Mouse (Mus musculus) spleen, postnatal 36 days (tissue): ENCODE measurements at regions not wholly inside any gene's neighbourhood (a gene's known extent, or its start where the extent isn't known, plus 50 kb on each side); places are given as distances from the start of the nearest gene placed in this dataset.

Source experiments
- DNase-seq, 2 experiments: peaks; one replicate each; pipeline ENCODE4 v3.0.0; 2022; ENCODE audit warnings: low spot score in 2 of 2, mixed read lengths in 1 of 2

DNA sequence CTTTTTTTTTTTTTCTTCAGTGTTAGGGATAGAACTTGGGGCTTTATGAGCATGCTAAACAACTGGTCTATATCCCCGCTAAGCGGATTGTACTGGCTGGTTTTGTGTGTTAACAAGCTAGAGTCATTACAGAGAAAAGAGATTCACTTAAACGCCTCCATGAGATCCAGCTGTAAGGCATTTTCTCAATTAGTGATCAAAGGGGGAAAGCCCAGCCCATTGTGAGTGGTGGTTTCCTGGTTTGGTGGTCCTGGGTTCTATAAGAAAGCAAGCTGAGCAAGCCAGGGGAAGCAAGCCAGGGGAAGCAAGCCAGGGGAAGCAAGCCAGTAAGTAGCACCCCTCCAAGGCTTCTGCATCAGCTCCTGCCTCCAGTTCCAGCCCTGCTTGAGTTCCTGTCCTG is 147.9 kb upstream of the 4931429L15Rik start:
- DNase-seq, result no peak

DNA sequence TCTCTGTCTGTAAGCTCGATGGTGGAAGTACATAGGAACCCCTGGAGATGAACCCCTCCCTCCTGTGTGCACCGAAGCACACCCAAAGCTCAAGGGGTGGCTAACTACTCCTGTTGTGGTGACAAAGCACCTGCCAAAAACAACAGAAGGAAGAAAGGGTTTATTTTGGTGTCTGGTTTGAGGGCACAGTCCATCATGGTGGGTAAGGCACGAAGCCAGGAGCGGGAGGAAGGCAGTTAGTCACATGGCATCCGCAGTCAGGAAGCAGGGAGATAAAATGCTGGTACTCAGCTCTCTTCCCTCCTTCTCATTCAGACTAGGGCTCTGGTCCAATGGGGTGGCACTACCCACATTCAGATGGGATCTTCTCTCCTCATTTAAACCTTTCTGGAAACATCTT is 142.9 kb upstream of the 4931429L15Rik start:
- no peak for DNase-seq

DNA sequence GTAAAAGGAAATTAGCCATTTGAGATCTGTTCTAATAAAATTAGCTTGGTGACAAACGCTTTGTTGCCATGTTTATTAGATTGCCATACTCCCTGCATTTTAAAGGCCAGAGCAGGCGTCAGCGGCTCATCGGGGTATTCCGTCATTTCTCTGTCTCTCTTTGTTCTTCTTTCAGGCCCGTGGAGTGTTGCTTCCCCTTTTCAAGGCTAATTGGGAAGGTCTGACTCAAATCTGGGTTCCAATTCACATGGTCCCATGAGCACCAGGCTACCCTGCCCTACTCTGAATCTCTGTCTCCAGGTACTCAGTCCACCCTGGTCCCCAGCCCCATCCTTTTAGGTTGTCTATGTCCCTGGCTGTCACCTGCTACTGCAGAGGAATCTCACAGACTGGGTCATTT is 138.2 kb upstream of the 4931429L15Rik start:
- DNase-seq, result no peak

DNA sequence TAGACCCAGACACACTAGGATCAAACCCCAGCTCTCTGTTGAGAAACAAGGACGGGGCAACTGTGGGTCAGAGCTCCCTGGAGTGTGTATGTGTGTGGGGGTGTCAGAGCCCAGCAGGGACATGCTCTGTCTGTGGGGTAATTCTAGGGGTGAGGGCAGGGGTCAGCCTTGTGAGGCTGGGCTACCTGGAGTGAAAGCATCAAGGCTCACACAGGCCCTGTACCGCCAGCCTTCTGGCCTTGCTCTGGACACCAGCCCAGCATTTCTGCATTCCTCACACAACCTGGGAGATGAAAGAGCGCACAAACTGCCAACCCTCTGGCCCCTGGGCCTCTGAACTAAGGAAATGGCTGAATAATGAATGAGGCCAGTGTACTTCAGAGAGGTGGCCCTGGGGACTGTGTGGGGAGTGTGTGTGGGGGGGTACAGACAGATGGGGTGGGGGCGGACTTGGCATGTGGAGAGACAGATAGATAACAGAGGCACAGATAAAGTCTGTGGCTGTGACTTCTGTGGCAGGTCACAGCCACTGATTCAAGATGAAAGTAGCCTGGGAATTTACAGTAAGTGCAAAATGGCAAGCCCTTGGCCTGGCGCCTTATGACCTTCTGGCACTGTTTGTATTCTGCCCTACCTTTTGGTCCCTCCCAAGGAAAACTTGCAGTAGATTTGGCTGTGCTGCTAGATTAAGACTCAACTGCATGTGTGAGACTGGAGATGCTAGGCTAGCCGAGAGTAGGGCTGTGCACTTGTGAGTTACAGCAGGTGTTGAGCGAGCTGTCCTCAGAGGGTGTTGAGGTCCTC is 135.2 kb upstream of the 4931429L15Rik start:
- no peak for DNase-seq

DNA sequence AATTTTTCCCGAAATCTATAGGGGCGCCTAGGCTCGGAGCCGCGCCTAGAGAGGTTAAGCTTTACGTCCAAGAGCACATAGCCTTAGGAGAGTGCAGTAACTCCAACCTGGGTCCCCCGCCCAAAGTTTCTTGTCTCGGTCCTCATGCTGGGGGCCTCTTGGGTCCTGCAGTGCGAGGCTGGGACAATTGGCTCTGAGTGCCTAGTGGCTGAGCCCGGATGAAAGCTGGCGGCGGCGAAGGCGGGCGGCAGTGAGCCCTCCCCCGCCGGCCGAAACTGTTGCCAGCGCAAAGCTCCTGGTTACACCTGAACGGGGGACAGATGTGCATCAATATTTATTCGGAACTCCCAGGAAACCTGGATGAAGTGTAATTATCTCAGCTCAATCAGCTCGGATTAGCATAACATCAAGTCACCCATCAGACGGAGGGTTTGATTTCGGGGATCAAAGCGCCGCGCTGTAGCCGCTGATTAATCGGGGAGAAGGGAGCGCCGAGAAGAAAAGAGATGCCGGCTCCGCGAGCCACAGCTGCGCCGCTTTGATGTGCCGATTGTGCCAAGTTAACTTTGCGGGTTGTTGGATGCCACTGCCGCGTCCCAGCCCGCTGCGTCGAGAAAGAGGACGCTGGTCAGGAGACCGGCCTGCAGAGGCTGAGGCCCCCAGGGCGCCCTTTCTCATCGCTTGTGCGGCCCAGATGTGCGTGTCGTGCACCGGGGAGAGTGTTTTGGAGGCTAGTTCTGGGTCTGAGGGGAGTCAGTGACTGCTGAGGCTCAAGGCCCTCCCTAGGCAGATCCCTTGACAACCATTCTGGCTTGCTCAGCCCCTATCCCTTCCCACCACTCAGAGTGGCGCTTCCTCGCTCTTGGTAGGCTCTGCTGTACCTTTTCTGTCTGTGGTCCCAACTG is 123.7 kb upstream of the 4931429L15Rik start:
- DNase-seq, result no peak

DNA sequence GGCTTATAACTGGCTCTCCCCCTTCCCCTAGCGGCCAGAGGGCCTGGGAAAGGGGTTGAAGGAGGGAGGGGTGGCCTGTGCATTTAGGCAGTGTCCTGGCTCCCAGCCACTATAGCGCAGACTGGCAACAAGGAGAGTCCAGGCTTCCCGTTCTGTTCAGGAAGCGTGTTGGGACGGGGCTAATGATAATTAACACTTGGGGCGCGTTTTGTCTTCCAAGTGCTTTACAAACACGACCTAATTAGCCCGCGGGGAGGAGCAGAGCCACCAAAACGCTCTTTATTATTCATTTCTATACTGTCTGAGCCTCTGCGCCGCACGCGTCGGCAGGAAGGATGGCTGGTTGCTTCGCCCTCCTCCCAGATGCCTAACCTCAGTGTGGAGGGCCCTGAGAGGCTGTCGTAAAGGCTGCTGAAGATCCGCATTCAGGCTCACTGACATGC is 123.0 kb upstream of the 4931429L15Rik start:
- DNase-seq, result no peak

DNA sequence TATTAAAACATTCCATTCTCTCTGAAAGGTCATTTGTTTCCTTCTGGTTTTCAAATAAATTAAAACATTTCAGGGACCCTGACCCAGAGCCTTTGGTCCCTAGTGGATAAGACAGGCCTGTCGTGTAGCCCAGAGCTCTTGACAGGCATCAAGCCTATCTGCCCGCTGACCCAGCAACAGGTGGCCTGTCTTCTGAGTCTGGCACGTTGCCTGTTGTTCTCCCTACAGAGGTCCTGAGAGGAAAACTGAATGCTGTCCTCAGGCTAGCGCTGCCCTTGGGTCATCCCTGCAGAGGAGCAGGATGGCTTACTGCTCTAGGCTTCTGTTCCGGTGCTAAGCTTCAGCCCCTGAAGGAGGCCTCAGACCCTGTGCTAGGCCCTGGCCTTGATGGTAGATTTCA is 120.4 kb upstream of the 4931429L15Rik start:
- DNase-seq, result no peak

DNA sequence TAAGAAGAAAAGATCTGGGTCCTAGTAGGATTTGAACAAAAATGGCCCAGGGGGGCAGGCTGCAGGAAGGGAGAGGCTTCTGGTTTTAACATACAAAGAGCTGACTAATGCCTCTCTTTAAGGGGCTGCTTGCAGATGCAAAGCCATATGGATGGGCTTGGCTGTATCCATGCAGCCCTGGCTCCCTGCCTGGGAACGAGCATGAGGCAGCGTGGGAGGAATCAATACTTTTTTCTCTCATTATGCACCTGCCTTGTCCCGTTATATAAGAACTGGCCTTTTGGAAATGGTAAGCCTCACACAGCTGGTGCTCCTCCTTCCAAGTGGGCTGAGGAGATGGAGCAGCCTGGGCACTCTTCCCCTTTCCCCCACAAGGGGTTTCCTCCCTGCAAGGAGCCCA is 114.9 kb upstream of the 4931429L15Rik start:
- DNase-seq, result no peak

DNA sequence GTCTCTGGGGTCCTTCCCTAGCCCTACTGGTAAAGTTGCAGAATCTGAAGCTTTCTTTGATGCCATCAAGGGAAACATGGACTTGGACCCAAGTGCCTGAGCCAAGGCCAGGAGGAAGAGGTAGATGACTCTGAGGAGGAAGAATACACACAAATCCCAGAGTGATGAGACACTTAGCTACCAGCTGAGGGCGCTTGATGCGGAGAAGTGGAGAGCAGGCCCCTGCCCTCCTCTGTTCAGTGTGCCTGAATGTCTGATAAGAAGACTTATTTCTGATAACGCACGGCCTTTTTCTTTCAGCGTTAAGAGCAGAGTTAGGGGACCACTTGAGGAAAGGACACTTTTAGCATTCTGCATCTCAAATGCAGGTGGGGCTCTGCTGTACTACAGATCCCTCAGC is 113.9 kb upstream of the 4931429L15Rik start:
- DNase-seq, result no peak

DNA sequence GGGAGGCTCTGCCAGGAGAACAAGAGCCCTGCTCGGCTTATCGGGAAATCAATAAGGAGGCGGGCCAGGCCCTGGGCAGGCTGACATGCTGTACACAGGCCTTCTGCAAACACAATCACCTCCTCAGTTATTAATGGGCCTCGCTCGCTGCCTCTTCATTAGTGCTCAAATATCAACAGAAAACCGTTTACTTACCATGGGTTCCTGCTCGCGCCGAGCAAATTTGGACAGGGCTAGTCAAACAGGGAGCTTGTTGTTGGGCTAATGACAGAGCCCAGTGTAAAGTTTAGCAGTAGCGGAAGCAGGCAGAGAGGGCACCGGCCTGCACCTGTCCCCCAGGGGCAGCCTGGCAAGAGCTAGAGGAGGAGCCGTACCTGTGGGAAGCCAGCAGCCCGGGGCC is 111.3 kb upstream of the 4931429L15Rik start:
- DNase-seq, result no peak

DNA sequence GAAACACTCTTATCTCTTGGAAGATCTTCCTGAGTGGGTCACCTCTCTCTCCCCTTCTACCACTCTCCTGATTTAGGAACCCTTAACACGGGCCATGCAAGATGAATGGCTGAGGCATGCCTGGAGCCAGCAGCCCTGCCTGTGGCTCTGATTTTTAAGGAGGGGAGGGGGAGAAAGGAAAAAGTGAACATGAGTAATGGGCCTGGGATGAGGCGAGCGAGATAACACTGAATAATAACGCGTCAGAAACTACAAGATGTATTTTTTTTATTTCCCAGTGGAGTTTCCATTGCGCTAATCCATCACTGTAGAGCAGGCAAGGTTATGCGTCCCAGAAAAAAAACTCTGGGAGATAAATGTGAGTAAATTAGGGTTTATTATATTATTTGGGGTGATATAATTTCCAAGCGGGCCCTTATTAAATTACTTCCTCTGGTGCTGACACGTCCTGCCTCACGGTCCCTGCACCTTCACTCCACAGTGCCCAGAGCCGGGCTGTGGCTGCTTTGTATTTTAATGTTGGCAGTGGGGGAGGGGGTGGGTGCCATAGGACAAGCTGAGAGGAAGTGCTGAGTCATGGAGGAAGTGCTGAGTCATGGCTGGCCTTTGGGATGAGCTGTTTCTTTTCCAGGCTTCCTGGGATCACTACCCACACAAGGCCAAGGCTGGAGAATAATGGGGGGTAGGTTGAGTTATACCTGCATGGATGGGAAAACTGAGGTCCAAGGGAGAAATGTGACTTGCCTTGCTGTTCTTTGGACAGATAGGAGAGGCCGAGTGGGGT is 103.6 kb upstream of the 4931429L15Rik start:
- DNase-seq, result no peak

DNA sequence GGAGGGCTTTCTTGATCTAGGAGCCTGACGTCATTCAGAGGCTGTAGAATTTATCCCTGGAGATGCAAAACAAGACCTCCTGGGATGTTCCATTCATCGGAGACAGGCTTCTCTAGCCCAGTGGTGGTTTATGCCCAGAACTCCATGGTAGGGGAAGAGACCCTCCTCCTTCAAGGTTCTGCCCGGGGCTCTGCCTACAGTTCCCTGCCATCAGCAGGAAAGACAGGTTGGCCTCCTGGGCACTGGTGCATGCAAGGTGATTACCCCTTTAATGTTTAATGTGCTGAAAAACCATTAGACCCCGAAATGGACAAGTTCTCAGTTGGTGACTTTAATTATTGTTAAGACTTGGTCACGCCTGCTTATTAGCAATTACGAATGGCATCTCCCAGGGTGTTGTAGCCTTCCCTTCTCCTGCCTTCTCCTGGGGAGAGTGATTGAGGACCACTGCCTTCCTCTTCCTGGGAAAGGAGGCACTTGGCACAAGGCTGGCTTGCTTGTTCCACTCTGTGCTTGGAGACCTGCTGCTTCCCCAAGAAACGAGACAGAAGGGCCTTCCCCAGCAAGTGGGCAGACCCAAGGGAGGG is 102.0 kb upstream of the 4931429L15Rik start:
- DNase-seq, result no peak

DNA sequence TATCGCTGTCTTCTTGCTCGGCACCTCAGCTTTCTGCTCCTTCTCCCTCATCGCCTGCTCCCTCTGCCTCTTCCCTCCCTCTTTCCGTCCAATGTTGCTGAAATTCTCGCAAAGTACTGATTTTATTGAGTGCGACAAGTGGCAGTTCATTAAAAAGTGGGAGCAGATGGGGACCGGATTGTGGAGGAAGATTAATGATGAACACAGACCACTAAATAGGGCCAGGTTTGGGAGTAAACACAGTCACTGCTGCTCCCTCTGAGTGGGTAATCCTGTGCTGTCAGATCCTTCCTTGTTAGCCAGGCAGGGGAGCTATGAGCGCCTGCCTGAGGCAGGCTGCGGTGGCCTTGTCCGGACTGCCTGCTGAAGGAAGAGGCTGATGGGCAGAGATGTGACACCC is 91.9 kb upstream of the 4931429L15Rik start:
- DNase-seq, result no peak

DNA sequence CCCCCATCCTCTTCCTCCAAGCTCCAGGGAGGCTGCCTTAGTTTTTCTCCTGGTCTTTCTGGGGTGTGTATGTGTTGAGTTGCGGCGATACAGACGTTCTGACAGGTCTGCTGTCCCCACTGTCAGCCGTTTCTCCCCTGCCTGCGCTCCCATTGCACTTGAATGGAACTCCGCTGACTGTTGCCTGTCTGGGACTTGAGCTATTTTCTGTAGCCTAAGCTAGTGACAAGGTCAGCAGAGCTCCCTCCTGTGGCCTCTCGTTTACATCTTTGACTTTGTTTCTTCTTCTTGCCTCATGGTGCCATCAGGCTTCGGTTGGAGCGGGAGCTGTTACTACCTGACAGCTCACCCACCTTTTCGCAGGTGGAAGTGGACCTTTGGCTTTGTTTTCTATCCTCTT is 89.0 kb upstream of the 4931429L15Rik start:
- DNase-seq, result no peak

DNA sequence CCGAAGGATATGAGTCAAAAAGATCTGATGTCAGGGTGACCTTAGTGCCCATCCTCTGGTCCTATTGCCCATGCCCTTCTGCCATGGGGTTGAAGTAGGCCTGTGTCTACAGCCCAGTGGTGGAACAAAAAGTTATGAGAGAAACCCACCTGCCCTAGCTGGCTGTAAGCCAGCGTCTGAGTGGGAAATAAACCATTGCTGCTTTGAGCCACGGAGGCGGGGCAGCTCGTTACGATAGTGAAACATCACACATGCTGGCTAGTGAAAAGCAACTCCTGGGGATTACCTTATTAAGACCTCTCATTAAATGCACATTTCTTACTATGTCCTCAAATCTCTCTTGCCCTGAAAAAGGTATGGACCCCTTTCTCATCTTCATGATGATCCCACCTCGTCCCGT is 86.8 kb upstream of the 4931429L15Rik start:
- no peak for DNase-seq

DNA sequence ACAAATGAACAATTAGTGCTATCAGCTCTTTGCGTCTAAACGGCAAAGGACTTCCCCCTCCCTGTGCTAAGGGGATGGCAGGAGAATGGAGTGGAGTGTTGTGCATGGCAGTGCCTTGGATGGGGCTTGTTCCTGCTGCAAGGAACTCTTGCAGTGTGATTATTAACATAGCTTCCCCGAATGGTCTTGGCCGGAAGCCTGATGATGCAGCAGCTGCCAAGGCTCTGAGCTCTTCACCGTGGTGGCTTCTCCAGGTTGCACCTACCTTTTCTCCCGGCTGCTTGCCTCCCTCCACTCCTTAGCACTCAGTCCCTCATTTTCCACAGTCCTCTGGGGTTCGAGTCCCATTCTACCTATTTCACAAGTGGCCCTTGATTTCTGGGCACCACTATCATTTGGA is 76.8 kb upstream of the 4931429L15Rik start:
- no peak for DNase-seq

DNA sequence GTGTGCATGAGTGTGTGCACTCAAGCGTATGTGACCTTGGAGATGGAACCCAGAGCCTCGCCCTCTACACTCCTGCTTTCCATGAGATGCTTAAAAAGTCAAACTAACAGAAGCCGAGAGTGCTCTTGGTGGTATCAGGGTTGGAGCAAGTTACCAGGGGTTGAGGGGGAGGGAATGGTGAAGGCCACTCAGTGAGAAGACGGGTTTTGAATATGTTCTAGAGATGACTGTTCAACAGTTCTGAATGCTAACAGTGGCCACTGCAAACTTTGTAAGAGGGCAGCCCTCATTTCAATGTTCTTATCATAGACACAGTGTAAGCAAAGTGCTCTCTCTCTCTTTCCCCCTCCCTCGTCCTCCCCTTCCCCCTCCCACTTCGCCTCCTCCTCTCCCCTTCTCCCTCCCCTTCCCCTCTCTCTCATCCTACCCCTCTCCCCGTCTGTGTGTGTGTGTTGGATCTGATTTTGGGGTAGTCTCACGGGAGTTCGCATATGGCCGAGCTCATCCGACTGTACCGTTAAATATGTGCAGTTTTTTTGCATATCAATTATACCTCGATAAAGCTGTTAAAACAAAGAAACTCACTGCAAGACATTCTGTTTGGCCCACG is 75.5 kb upstream of the 4931429L15Rik start:
- no peak for DNase-seq

DNA sequence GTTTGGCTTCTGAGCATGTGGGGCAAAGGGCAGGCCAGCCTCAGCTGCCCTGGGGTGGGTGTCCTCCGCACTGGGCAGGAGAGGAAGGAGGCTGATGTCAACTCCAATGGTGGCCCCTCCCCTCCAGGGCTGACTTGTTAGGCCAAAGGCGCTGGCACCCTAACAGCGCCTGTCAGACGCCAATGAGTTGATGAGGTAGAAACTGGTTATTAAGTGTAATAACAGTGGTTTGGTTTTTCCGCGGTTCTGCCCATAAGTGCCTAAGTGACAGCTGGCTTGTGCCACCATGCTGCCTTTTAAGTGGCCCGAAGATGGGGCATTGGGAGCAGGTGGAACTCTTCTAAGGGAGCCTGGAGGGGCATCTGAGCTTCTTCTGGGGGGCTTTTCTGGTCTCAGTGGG is 74.5 kb upstream of the 4931429L15Rik start:
- DNase-seq, result no peak

DNA sequence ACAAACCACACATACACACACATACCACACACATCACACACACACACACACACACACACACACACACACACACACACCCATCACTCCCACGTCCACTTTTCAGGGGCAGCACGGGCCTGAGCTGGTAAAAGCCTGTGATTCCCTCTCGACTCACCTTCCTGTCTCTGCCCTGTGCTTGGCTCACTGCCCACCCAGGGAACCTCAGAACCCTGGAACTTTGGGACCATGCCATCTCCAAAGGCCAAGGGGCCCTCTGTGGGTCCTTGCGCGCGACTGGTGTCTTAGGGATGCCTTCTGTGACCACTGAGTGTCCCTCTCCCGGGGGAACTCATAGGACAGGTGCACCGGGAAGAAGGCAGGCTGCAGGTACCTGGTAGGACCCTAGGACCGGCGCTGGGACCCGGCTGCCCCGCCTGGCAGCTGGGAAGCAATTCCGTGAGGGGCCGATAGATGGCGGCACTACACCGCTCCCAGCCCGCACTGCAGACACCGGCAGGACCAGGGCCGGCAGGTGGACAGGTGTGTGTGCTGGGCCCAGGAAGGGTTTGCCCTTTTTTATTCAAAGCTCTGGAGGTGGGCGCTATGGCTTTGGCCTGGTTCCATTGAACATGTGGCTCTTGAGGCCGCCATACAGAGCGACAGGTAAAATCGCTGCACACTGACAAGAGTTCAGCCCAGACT is 73.0 kb upstream of the 4931429L15Rik start:
- no peak for DNase-seq

DNA sequence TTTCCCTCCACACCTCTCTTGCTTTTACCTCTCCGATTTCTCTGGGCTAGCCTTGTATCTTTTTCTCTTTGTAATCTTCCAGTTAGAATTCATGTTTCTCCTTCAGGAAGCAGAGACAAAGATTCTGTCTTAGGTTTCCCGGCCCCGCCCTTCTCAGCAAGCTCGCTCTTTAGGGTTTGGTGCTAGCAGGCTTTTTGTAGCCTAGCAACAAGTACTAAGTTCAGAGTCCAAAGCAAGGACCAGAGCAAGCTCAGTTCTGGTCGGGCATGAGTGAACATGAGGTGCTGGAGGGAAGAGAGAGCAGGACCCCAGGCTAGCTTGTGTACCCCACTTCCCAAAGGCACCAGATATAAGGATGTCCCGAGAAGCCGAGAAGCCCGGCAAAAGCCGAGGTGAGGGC is 70.0 kb upstream of the 4931429L15Rik start:
- DNase-seq, result no peak
